Mouse (Mus musculus) small intestine, adult 2 months (tissue): Measurements from ENCODE around the gene Gm10358.

ENCODE experiments used
- CTCF ChIP-seq: fragments of 200-500 bp; IDR thresholded peaks from 2 replicates; pipeline ENCODE4 v1.5.1; 2012; ENCODE audit warnings: low read depth, mild to moderate bottlenecking, control low read depth, inconsistent platforms, low read length, moderate library complexity, mixed read lengths; ENCODE audit not compliant: insufficient replicate concordance, insufficient read length; ENCODE audit errors: extremely low read depth
- POLR2A ChIP-seq: fragments of 200-500 bp; IDR thresholded peaks from 2 replicates; pipeline ENCODE4 v1.6.1; 2012; ENCODE audit warnings: low read depth, mild to moderate bottlenecking, control low read depth, inconsistent platforms, low read length, moderate library complexity

GRCm38 (mm10) chr8:75375530-75376123 is 30.8 kb downstream of the Gm10358 start:
- no peak for TF ChIP-seq POLR2A
- TF ChIP-seq CTCF = no peak
